Mouse (Mus musculus): ENCODE measurements at regions not wholly inside any gene's neighbourhood (a gene's known extent, or its start where the extent isn't known, plus 50 kb on each side); places are given as distances from the start of the nearest gene placed in this dataset.

DNA sequence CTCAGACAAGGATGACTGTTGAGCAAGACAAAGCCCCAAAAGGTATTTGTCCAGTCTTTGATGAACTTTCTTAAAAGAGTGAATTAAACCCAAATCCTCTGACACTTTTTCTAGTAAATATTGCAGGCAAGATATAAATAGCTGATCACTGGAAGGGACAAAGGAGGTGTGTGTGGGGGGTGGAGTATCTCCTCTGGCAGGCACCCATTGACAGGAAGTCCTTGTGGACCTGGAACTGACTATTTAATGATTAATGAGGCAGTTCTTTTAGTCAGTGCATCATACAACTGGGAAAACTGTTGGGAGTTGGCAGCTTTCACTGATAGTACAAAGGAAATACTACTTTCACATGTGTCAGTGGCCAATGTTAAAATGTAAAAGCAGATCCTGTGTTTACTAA lies 457.1 kb downstream of the Pid1 start:
- peak; percentile 60 for DNase-seq (ENCODE audit: low spot score)

DNA sequence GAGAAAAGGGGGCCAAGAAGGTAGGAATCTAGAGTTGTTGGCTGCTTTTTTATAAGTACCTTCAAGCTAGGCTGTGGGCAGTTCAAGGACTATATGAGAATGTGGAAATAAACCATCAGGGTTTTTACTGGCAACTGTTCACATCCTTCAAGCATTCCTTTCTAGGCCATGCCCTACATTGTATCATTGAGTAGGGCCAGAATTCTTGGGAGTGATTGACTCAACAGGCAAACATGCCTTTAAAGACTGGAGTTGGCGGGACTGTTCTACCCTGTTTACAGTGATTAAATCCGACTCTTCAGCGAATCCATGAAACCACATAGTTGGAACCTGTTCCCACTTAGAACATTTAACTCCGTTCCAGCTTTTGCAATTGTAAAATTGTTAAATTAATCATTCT lies 463.8 kb downstream of the Pid1 start:
- no peak overlapping the region for H3K27ac ChIP-seq
- no peaks in the 10 kb centered on the region for H3K36me3 ChIP-seq (ENCODE audit: insufficient read depth, low read length)
- 93% methylated on average over 4 of the region's 4 CpGs for WGBS
- no peak for TF ChIP-seq CTCF (IDR thresholded peaks at IDR 0.05; ENCODE audit: low read depth)
- H3K9ac ChIP-seq (ENCODE audit: low read depth, low read length) = no peak overlapping the region
- H3K4me2 ChIP-seq (ENCODE audit: low read length) = no peak overlapping the region
- DNase-seq (ENCODE audit: low spot score) = no peak
- H3K4me1 ChIP-seq (replicated peaks; ENCODE audit: insufficient read depth, low read length) = no peaks in the 10 kb centered on the region
- H3K9me3 ChIP-seq (replicated peaks; ENCODE audit: low read length) = no peaks in the 10 kb centered on the region
- H3K4me3 ChIP-seq (replicated peaks; ENCODE audit: low read depth, low read length) = no peak overlapping the region
- no peaks in the 10 kb centered on the region for H3K27me3 ChIP-seq (ENCODE audit: insufficient read depth, low read length)
- no peak for ATAC-seq (replicated peaks; ENCODE audit: low FRiP score, low read depth)

More for the DNA sequence above, 457.1 kb downstream of the Pid1 start:
- no peak overlapping the region for H3K4me3 ChIP-seq (replicated peaks; ENCODE audit: low read depth, low read length)
- ATAC-seq (replicated peaks; ENCODE audit: low FRiP score, low read depth) = no peak
- no peak overlapping the region for H3K4me2 ChIP-seq (ENCODE audit: low read length)
- H3K4me1 ChIP-seq (replicated peaks; ENCODE audit: insufficient read depth, low read length) = peaks cover 7% of the 10 kb centered on the region; the same call in 1 of the 2 replicates
- no peak for TF ChIP-seq CTCF (IDR thresholded peaks at IDR 0.05; ENCODE audit: low read depth)
- no peak overlapping the region for H3K27ac ChIP-seq
- no peaks in the 10 kb centered on the region for H3K9me3 ChIP-seq (replicated peaks; ENCODE audit: low read length)
- no peaks in the 10 kb centered on the region for H3K36me3 ChIP-seq (ENCODE audit: insufficient read depth, low read length)
- H3K27me3 ChIP-seq (ENCODE audit: insufficient read depth, low read length) = no peaks in the 10 kb centered on the region
- H3K9ac ChIP-seq (ENCODE audit: low read depth, low read length) = no peak overlapping the region

DNA sequence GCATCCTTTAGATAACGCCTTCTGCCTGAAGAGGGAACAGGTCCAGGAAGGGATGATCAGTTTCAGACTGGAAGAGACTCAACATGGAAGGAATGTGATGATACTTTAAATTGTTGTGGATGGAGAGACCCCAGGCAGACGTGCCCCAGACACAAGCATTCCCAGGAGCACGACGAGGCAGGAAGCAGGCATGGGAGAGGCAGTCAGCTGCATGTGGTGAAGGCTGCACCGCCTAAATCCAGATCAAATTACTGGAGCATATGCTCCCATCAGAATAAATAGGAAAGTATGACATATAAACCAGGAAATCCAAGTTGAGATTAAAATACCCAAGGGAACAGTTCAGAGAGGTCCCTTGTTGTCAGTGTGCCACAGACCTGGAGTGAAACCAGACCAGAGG lies 467.3 kb downstream of the Pid1 start:
- ATAC-seq (replicated peaks; ENCODE audit: low FRiP score, low read depth) = no peak
- 22% methylated on average over 5 of the region's 5 CpGs for WGBS
- no peak overlapping the region for H3K9ac ChIP-seq (ENCODE audit: low read depth, low read length)

DNA sequence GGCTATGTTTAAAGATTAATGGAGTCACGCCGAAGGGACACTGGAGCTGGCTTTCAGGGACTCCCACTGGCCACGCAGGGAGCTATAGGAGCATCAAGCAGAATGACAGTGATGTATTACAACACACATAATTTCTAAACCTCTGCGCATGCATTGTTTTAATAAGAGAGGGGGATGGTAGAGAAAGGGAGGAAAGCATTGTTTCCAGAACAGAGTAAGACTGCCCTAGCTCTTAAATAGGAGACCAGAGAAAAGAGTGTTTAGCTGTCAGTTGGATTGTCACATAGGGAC lies 471.1 kb upstream of the Sphkap start:
- no peaks in the 10 kb centered on the region for H3K9me3 ChIP-seq (replicated peaks; ENCODE audit: low read length)
- ATAC-seq (replicated peaks; ENCODE audit: low FRiP score, low read depth) (no peak), DNase-seq (ENCODE audit: low spot score) (no peak)
- no peaks in the 10 kb centered on the region for H3K27me3 ChIP-seq (ENCODE audit: insufficient read depth, low read length)
- no peak overlapping the region for H3K27ac ChIP-seq
- no peak overlapping the region for H3K9ac ChIP-seq (ENCODE audit: low read depth, low read length)
- H3K4me2 ChIP-seq (ENCODE audit: low read length) = no peak overlapping the region
- TF ChIP-seq CTCF (IDR thresholded peaks at IDR 0.05; ENCODE audit: low read depth) = no peak
- no peaks in the 10 kb centered on the region for H3K4me1 ChIP-seq (replicated peaks; ENCODE audit: insufficient read depth, low read length)
- H3K36me3 ChIP-seq (ENCODE audit: insufficient read depth, low read length) = no peaks in the 10 kb centered on the region
- no peak overlapping the region for H3K4me3 ChIP-seq (replicated peaks; ENCODE audit: low read depth, low read length)
- WGBS = 18% methylated on average over 4 of the region's 4 CpGs

More for the DNA sequence above, 467.3 kb downstream of the Pid1 start:
- no peak overlapping the region for H3K27ac ChIP-seq
- H3K9me3 ChIP-seq (replicated peaks; ENCODE audit: low read length) = no peaks in the 10 kb centered on the region
- no peaks in the 10 kb centered on the region for H3K36me3 ChIP-seq (ENCODE audit: insufficient read depth, low read length)
- H3K27me3 ChIP-seq (ENCODE audit: insufficient read depth, low read length) = no peaks in the 10 kb centered on the region
- no peaks in the 10 kb centered on the region for H3K4me1 ChIP-seq (replicated peaks; ENCODE audit: insufficient read depth, low read length)
- DNase-seq (ENCODE audit: low spot score) = no peak
- no peak for TF ChIP-seq CTCF (IDR thresholded peaks at IDR 0.05; ENCODE audit: low read depth)
- no peak overlapping the region for H3K4me2 ChIP-seq (ENCODE audit: low read length)
- no peak overlapping the region for H3K4me3 ChIP-seq (replicated peaks; ENCODE audit: low read depth, low read length)

DNA sequence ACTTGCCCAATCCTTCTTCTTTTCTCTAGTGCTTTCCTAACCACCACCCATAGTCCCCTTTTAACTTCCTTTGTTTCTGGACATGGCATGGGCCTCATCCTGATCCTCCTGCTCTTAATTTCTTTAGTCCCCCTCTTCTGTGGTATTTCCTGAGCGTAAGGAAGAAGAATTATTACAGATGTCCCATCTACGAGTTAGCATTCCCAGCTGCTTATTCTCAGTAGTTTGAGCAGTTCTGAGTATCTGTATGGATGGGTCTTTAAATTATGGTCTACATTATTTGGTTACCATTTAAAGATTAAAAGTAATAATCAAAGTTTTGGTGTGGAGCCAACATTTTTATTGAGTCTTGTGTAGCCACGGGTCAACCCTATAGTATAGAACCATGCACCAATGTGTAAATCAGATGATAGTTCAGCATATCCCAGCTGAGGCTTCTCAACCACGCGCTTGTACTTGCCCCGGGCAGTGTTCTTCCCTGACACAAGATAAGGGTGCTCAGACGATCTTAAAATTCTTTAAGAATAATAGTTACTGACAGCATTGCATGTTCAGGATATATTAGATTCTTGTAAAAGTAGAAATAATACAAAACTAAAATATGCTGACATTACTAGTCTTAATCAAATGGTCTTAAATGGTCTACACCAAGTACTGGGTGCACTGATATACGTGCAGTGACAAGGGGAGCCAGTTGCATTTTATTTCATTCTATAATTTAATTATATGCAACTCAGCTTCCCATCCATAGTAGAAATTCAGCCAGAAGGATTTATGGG lies 470.5 kb upstream of the Sphkap start:
- no peak overlapping the region for H3K9ac ChIP-seq (ENCODE audit: low read depth, low read length)
- no peak for TF ChIP-seq CTCF (IDR thresholded peaks at IDR 0.05; ENCODE audit: low read depth)
- H3K27me3 ChIP-seq (ENCODE audit: insufficient read depth, low read length) = no peaks in the 10 kb centered on the region
- DNase-seq (ENCODE audit: low spot score) = peak; percentile 73
- H3K9me3 ChIP-seq (replicated peaks; ENCODE audit: low read length) = no peaks in the 10 kb centered on the region
- H3K4me1 ChIP-seq (replicated peaks; ENCODE audit: insufficient read depth, low read length) = no peaks in the 10 kb centered on the region
- WGBS = 49% methylated on average over 8 of the region's 8 CpGs
- ATAC-seq (replicated peaks; ENCODE audit: low FRiP score, low read depth) = no peak
- no peak overlapping the region for H3K4me3 ChIP-seq (replicated peaks; ENCODE audit: low read depth, low read length)
- H3K27ac ChIP-seq = no peak overlapping the region
- H3K4me2 ChIP-seq (ENCODE audit: low read length) = no peak overlapping the region
- H3K36me3 ChIP-seq (ENCODE audit: insufficient read depth, low read length) = no peaks in the 10 kb centered on the region

DNA sequence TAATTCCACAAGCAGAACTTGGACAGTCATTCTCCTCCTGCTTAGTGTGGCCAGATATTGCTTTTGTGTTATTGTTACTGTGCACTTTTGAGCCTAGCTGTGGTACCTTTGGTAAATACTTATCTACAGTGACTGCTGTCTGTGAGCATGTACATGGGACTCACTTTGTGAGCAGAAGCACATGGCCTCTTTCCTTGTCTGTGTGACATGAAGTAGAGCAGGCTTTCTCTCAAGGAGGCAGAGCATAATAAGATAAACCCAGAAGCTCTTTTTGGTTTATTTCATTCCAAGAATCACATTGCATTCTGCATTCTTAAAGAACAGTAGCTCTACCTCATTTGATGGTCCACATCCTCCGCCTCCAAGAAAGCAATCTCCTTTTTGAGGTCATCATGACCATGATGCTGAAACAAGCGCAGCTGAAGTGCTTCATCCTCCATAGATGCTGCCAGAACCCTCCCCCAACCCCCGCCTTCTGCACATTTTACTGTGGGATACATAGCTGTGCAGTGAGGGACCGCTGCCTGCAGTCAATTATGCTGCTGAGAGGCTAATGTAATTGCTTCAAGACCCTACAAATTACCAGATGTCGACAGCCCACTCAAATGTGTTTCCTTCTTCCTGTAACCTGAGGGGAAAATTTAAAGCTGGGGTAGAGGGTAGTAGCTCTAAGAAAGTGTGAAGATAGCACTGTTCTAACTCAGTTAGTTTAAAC lies 463.0 kb upstream of the Sphkap start:
- H3K4me3 ChIP-seq (replicated peaks; ENCODE audit: low read depth, low read length) = no peak overlapping the region
- H3K9ac ChIP-seq (ENCODE audit: low read depth, low read length) = no peak overlapping the region
- H3K9me3 ChIP-seq (replicated peaks; ENCODE audit: low read length) = no peaks in the 10 kb centered on the region
- WGBS = 15% methylated on average over 5 of the region's 5 CpGs
- no peak overlapping the region for H3K4me2 ChIP-seq (ENCODE audit: low read length)
- TF ChIP-seq CTCF (IDR thresholded peaks at IDR 0.05; ENCODE audit: low read depth) = no peak
- no peaks in the 10 kb centered on the region for H3K4me1 ChIP-seq (replicated peaks; ENCODE audit: insufficient read depth, low read length)
- ATAC-seq (replicated peaks; ENCODE audit: low FRiP score, low read depth) (peak; percentile 66; the same call in 1 of the 2 replicates), DNase-seq (ENCODE audit: low spot score) (peak; percentile 85)
- no peak overlapping the region for H3K27ac ChIP-seq
- H3K36me3 ChIP-seq (ENCODE audit: insufficient read depth, low read length) = no peaks in the 10 kb centered on the region
- H3K27me3 ChIP-seq (ENCODE audit: insufficient read depth, low read length) = no peaks in the 10 kb centered on the region

Measured in kidney, postnatal 0 days (tissue).